Mouse (Mus musculus) liver, embryonic 14.5 days (tissue): ENCODE data around the gene Hoxb8.

Experiments used
- CTCF ChIP-seq: IDR thresholded peaks from 2 replicates; pipeline ENCODE4 v1.5.1; 2016; ENCODE audit warnings: antibody characterized with exemption, low read depth, control low read depth
- EP300 ChIP-seq: IDR thresholded peaks from 2 replicates; pipeline ENCODE4 v1.6.1; 2016; ENCODE audit warnings: antibody characterized with exemption, low read depth

DNA sequence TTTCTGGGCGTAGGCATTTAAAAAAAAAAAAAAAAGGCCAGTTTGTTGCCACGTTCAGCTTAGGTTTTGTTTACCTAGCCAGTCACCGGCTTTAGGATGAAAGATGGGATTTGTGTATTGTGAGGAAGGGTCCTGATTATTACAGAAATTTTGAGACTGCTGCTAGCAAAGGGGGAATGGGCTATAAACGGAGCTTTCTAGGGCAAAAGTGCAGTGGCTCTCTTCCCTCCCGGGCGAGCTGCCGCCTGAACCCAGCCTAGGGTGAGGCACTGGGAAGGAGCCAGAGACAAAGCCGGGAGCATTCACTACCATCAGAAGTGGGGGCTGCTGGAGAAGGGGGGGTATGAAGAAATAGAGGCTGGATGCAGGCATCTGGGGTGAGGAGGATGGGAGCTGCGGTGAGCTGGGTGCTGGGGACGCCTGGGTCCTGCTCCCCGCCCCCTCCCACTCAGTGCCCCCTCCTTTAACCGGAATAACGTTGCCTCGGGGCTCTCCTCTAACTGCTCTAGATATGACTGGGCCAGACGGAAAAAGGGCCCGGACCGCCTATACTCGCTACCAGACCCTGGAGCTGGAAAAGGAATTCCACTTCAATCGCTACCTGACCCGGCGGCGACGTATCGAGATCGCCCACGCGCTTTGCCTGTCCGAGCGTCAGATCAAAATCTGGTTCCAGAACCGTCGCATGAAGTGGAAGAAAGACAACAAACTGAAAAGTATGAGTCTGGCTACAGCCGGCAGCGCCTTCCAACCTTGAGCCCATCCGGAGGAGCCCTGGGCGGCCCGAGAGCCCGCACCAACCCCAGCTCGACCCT is 22.9 kb downstream of the Hoxb8 start:
- TF ChIP-seq CTCF (no peak), EP300 (no peak)
